Mouse (Mus musculus): ENCODE measurements around the gene Olfr455. TPM values are rescaled to one million over a fixed set of nuclear protein-coding genes. Genes with fewer than 3 reads are reported as not detected.

The Olfr455 gene
- not detected in 2 replicates for polyA plus RNA-seq (2015; fragmentation: Nextera tagmentation; extraction: Ambion mirVana)

DNA sequence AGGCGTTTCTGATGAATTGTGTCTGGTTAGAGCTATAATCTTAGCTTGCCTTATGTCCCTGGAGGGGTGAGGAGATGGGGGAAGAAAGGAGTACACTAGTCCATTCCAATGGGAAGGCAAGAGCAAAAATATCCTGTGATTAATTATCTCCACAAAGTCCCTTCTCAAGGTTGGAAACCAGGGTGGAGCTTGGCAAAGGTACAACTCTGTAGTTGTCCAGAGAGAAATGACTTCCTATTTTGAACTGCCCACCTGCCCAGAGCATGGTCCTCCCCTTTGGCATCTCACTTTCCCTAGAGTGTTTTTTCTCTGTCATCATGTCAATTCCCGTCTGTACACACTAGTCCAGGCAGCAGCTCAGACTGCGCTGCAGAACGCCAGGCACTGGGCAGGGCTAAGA is at the start of gene Olfr455:
TSS of gene Olfr455 (minus strand) at position 127 of the 400 bp plus-strand sequence.
- WGBS, result 94% methylated on average over 4 of the region's 4 CpGs
- Histone ChIP-seq H3K4me3 (no peak within 1 kb of the TSS), H3K4me2 (no peak within 1 kb of the TSS), H3K27me3 (replicated peaks) (no peaks in the 10 kb centered on the region), H3K9me3 (no peaks in the 10 kb centered on the region), H3K4me1 (no peaks in the 10 kb centered on the region), H3K36me3 (replicated peaks) (no peaks in the 10 kb centered on the region), H3K9ac (no peak within 1 kb of the TSS), H3K27ac (no peak within 1 kb of the TSS)
- no peak for ATAC-seq (replicated peaks)

- no peak overlapping the region for H3K9ac ChIP-seq
- H3K4me1 ChIP-seq, result no peaks in the 10 kb centered on the region
- WGBS, result 47% methylated on average over 17 of the region's 17 CpGs
- no peaks in the 10 kb centered on the region for H3K36me3 ChIP-seq (replicated peaks)
- H3K4me3 ChIP-seq, result no peak overlapping the region
- H3K27me3 ChIP-seq (replicated peaks), result no peaks in the 10 kb centered on the region
- no peak overlapping the region for H3K27ac ChIP-seq
- no peaks in the 10 kb centered on the region for H3K9me3 ChIP-seq
- no peak for ATAC-seq (replicated peaks)
- H3K4me2 ChIP-seq, result no peak overlapping the region
These were observed 45.9 kb upstream of the Olfr455 start for GRCm38 (mm10) chr6:42593138-42593882.

DNA sequence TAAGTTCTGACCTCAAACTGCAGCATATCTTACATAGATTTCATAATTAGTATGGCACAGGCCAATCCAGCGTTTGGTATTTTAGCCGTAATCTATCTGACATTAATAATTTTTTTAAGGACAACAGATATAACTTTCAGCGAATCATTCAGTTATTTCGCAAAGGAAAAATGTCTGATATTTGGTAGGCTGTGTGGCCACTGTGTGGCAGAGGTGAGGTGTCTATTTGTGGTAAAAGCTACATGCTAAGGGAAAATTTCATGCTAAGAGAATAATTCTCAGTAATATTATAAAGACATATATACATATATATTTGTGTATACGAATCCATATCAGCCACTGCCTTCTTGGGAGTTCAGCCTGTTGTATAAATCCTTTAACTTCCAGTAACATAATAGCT is 39.2 kb upstream of the Olfr455 start:
- Histone ChIP-seq H3K27ac (no peak overlapping the region), H3K9me3 (no peaks in the 10 kb centered on the region), H3K9ac (no peak overlapping the region), H3K4me3 (no peak overlapping the region), H3K4me2 (no peak overlapping the region), H3K27me3 (replicated peaks) (no peaks in the 10 kb centered on the region), H3K4me1 (no peaks in the 10 kb centered on the region), H3K36me3 (replicated peaks) (no peaks in the 10 kb centered on the region)
- WGBS, result 86% methylated on average over 5 of the region's 5 CpGs
- ATAC-seq (replicated peaks), result no peak

- no peak overlapping the region for H3K4me3 ChIP-seq
- H3K27ac ChIP-seq, result no peak overlapping the region
- no peak for ATAC-seq (replicated peaks)
- no peak overlapping the region for H3K4me2 ChIP-seq
- no peaks in the 10 kb centered on the region for H3K4me1 ChIP-seq
- 0% methylated on average over 7 of the region's 7 CpGs for WGBS
- H3K9ac ChIP-seq, result no peak overlapping the region
- no peaks in the 10 kb centered on the region for H3K36me3 ChIP-seq (replicated peaks)
- no peaks in the 10 kb centered on the region for H3K27me3 ChIP-seq (replicated peaks)
- H3K9me3 ChIP-seq, result no peaks in the 10 kb centered on the region
These were observed 36.1 kb upstream of the Olfr455 start for GRCm38 (mm10) chr6:42583488-42583872.

DNA sequence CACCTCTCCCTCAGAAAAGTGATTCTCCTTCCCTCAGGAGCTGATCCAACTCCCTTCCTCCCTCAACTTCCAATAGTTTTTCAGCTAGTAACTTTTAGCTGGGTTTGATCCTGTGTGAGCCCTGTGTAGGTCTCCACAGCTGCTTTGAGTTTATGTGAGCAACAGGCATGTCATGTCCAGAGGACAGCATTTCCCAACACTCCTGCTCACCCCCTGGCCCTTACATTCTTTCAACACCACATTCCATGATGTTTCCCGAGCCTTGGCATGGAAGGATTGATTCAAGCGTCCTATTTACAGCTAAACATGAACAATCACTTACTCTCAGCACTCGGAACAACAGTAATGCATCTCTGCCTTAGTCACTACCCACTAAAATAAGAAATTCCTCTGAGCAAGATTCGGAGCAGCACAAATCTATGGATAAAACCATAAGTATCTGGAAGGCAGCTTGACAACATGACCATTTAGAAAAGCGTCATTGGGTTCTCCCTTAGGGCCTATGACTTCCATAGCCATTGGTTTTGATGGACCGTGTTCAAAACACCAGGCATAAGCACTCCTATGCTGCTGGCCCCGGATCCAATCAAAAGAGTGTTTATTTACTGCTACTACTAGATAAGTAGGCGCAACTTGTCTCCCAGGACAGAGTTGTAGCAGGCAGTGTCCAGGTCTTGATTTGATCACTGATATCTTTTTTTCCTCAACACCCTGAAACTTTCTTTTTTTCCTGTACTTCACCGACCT is 35.5 kb upstream of the Olfr455 start:
- Histone ChIP-seq H3K27ac (no peak overlapping the region), H3K27me3 (replicated peaks) (no peaks in the 10 kb centered on the region), H3K4me3 (no peak overlapping the region), H3K4me1 (no peaks in the 10 kb centered on the region), H3K9me3 (no peaks in the 10 kb centered on the region), H3K9ac (no peak overlapping the region), H3K4me2 (no peak overlapping the region), H3K36me3 (replicated peaks) (no peaks in the 10 kb centered on the region)
- WGBS, result 68% methylated on average over 9 of the region's 9 CpGs
- ATAC-seq (replicated peaks), result no peak

- WGBS, result 80% methylated on average over 4 of the region's 4 CpGs
- ATAC-seq (replicated peaks), result no peak
- H3K9me3 ChIP-seq, result no peaks in the 10 kb centered on the region
- no peaks in the 10 kb centered on the region for H3K36me3 ChIP-seq (replicated peaks)
- H3K27me3 ChIP-seq (replicated peaks), result no peaks in the 10 kb centered on the region
- H3K9ac ChIP-seq, result no peak overlapping the region
- H3K27ac ChIP-seq, result no peak overlapping the region
- H3K4me2 ChIP-seq, result no peak overlapping the region
- no peaks in the 10 kb centered on the region for H3K4me1 ChIP-seq
- H3K4me3 ChIP-seq, result no peak overlapping the region
These were observed 31.3 kb upstream of the Olfr455 start for GRCm38 (mm10) chr6:42578678-42579077.

DNA sequence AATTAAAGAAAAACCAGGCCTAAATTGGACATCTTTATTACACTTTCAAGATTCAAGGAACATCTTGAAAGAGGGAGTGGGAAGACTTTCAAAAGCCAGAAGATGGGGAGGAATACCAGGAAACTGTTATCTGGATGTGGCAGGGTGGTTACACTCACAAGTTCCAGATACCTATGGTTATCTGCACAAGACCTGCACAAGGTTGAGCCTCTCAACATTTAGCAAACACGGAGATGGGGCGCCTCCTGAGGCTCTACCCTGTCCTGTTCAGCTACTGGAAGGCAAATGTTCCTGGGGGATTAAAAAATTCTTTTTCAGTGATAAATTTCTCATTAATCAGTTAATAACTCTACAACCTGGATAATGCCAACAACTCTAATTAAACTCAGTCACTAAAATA is 30.0 kb upstream of the Olfr455 start:
- Histone ChIP-seq H3K4me1 (no peaks in the 10 kb centered on the region), H3K36me3 (replicated peaks) (no peaks in the 10 kb centered on the region), H3K27ac (no peak overlapping the region), H3K4me3 (no peak overlapping the region), H3K9ac (no peak overlapping the region), H3K9me3 (no peaks in the 10 kb centered on the region), H3K4me2 (no peak overlapping the region), H3K27me3 (replicated peaks) (no peaks in the 10 kb centered on the region)
- 98% methylated on average over 2 of the region's 2 CpGs for WGBS
- ATAC-seq (replicated peaks), result no peak

- H3K9me3 ChIP-seq, result no peaks in the 10 kb centered on the region
- no peak overlapping the region for H3K4me2 ChIP-seq
- no peak for ATAC-seq (replicated peaks)
- 71% methylated on average over 2 of the region's 2 CpGs for WGBS
- H3K27ac ChIP-seq, result no peak overlapping the region
- no peaks in the 10 kb centered on the region for H3K4me1 ChIP-seq
- H3K27me3 ChIP-seq (replicated peaks), result no peaks in the 10 kb centered on the region
- no peaks in the 10 kb centered on the region for H3K36me3 ChIP-seq (replicated peaks)
- H3K4me3 ChIP-seq, result no peak overlapping the region
- no peak overlapping the region for H3K9ac ChIP-seq
These were observed 20.8 kb upstream of the Olfr455 start for GRCm38 (mm10) chr6:42568205-42568604.

DNA sequence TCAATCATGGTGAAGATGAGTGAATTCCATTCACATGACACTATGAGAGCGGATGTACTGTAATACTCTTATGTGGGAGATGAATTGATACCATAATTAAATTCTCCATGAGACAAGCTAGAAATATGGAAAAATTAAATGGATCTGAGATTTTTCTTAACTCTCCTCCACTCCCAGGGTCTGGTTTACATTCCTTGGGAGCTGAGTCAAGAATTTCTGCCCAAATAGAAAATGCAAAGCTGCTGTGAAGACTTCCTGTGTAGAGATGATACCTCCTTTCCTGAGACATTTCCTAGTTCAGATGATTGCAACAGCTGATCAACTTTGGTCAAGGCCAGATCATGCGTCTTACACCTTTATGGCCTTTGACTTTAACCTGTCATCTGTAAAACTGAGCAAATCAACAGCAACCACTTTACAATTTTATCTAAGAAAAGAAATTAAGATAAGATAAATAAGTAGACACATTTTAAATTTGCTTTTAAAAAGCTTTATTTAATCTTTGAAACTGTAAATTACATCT is 18.8 kb upstream of the Olfr455 start:
- no peaks in the 10 kb centered on the region for H3K36me3 ChIP-seq (replicated peaks)
- 94% methylated on average over 2 of the region's 2 CpGs for WGBS
- no peak for ATAC-seq (replicated peaks)

DNA sequence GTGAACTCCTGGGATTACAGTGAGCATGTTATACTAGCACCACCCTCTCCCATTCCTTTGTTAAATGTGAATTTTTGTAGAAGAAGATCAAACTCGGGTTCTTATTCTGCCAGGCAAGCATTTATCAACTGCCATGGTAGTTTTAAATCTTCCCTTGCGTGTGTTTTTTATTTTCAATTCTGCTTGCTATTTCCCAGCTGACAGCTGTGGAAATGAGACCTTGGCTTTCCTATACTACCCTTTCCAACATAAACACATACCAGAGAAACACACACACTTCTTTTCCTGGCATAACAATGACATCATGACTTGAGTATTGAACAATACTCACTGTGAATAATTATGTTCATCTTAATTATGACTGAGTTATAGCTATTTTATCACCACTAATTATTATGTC is 14.9 kb upstream of the Olfr455 start:
- no peaks in the 10 kb centered on the region for H3K9me3 ChIP-seq
- H3K4me2 ChIP-seq, result no peak overlapping the region
- no peak overlapping the region for H3K4me3 ChIP-seq
- H3K9ac ChIP-seq, result no peak overlapping the region
- no peaks in the 10 kb centered on the region for H3K36me3 ChIP-seq (replicated peaks)
- H3K27ac ChIP-seq, result no peak overlapping the region
- 71% methylated on average over 2 of the region's 2 CpGs for WGBS
- ATAC-seq (replicated peaks), result no peak
- H3K4me1 ChIP-seq, result no peaks in the 10 kb centered on the region
- no peaks in the 10 kb centered on the region for H3K27me3 ChIP-seq (replicated peaks)

More for the DNA sequence above, 18.8 kb upstream of the Olfr455 start:
- no peaks in the 10 kb centered on the region for H3K9me3 ChIP-seq
- H3K27me3 ChIP-seq (replicated peaks), result no peaks in the 10 kb centered on the region
- H3K9ac ChIP-seq, result no peak overlapping the region
- no peak overlapping the region for H3K4me2 ChIP-seq
- H3K4me1 ChIP-seq, result no peaks in the 10 kb centered on the region
- H3K4me3 ChIP-seq, result no peak overlapping the region
- H3K27ac ChIP-seq, result no peak overlapping the region

- H3K4me2 ChIP-seq, result no peak overlapping the region
- WGBS, result 85% methylated on average over 5 of the region's 5 CpGs
- H3K9me3 ChIP-seq, result no peaks in the 10 kb centered on the region
- H3K27me3 ChIP-seq (replicated peaks), result no peaks in the 10 kb centered on the region
- no peak overlapping the region for H3K4me3 ChIP-seq
- no peak overlapping the region for H3K9ac ChIP-seq
- H3K4me1 ChIP-seq, result no peaks in the 10 kb centered on the region
- H3K36me3 ChIP-seq (replicated peaks), result no peaks in the 10 kb centered on the region
- H3K27ac ChIP-seq, result no peak overlapping the region
- no peak for ATAC-seq (replicated peaks)
These were observed 13.5 kb upstream of the Olfr455 start for GRCm38 (mm10) chr6:42560885-42561284.

DNA sequence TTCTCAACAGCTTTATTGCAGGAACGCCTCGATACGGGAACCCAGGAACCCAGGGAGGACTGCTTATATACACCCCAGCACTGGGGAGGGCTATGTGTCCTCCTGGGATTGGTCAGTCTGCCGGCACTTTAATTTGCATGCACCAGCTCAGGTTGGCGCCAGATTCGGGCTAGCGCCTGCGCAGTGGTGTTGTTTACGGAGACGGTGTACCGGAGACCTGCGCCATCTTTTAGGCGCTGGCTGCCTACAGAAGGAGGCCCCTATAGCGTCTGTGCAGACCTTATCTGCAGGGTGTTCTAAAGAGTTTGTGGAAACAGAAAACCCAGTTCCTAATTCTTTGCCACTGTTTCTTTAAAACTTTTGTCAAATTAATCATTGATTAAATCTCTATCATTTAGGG is 11.3 kb upstream of the Olfr455 start:
- H3K4me2 ChIP-seq, result no peak overlapping the region
- H3K27me3 ChIP-seq (replicated peaks), result no peaks in the 10 kb centered on the region
- H3K9me3 ChIP-seq, result no peaks in the 10 kb centered on the region
- WGBS, result 96% methylated on average over 14 of the region's 14 CpGs
- no peak overlapping the region for H3K9ac ChIP-seq
- no peak for ATAC-seq (replicated peaks)
- no peak overlapping the region for H3K27ac ChIP-seq
- H3K4me1 ChIP-seq, result no peaks in the 10 kb centered on the region
- no peaks in the 10 kb centered on the region for H3K36me3 ChIP-seq (replicated peaks)
- no peak overlapping the region for H3K4me3 ChIP-seq

DNA sequence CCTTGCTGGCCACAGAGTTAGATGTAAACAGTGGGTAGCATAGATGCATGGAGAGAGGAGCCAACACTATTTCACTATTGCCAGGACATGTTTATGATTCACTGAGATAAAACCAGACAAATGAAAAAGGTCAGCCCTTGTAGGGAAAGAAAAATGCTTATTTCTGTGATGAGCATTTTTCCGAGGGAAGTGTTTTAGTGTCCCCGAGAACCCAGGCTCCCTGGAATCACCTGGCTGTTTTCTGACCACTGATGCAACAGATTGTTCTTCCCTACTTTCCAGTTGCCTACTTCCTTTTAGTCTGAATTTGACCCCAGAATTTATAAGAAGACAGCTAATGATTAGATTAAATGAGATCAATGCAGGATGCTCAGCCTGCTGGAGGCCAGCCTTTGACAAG is 1.2 kb downstream of the Olfr455 start:
- Histone ChIP-seq H3K27ac (no peak overlapping the region), H3K36me3 (replicated peaks) (no peaks in the 10 kb centered on the region), H3K9ac (no peak overlapping the region), H3K4me2 (no peak overlapping the region), H3K27me3 (replicated peaks) (no peaks in the 10 kb centered on the region), H3K4me1 (no peaks in the 10 kb centered on the region), H3K4me3 (no peak overlapping the region), H3K9me3 (no peaks in the 10 kb centered on the region)
- 88% methylated on average over 2 of the region's 2 CpGs for WGBS
- no peak for ATAC-seq (replicated peaks)
